Mouse (Mus musculus): ENCODE measurements around the gene Mettl22.

Mettl22 gene

DNA sequence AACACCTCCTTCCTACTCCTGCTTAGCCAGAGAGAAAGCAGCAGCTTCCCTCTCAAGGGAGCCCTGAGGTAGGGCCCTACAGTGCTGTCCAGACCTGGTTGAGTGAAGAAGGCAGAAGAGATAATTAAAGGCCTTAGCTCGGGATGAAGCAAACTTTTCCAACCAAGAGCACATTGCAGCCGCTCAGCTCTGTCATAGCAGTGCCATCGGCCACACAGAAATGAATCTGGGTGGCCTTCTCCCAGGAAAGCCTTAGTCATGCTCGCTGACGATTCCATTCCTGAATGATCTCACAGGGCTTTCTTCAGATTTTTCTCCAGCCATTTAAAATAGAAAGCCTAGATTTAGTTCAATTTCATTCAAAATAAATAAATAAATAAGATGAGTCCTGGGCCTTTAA is 39.3 kb downstream of the Mettl22 start:
- in situ Hi-C loops (cut with MboI), result no loop called here

GRCm38 (mm10) chr16:8512830-8513229 is 42.2 kb downstream of the Mettl22 start:
- in situ Hi-C loops (cut with MboI), result no loop called here

DNA sequence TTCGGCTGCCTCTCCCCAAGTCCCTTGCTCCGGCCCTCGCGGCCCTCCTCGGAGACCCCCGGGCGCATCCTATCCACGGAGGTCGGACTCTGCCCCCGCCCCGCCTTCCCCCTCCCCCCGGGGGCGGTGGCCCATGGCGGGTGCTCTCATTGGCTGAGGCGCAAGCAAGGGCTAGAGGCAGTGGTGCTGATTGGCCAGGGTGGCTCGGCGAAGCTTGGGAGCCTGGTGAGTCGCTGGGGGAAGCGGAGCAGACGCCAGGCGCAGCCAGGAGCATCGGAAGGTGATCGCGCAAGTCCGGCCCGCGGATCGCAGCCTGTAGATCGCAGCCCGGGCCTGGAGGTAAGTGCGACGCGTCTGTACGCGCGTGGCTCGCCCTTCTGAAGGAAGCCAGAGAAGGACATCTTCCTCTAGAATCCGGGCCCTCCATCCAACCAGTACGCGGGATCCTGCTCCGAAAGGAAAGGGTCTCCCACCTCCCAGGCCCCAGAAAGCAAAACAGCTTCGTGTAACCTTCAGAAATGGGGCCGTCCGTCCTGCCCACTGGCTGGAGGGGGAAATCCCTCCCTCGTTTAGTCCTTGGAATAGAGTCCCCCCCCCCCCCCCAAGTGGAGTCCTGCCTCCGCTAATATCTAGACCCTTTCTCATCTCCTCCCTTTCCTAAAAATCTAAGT is 42.8 kb downstream of the Mettl22 start, which contains the start of gene Abat:
TSS of gene Abat (plus strand) at position 194 of the 671 bp plus-strand sequence.
- in situ Hi-C loops (cut with MboI), result no loop called here

- in situ Hi-C loops (cut with MboI), result no loop called here
Measured at GRCm38 (mm10) chr16:8514180-8514579, 43.6 kb downstream of the Mettl22 start.

DNA sequence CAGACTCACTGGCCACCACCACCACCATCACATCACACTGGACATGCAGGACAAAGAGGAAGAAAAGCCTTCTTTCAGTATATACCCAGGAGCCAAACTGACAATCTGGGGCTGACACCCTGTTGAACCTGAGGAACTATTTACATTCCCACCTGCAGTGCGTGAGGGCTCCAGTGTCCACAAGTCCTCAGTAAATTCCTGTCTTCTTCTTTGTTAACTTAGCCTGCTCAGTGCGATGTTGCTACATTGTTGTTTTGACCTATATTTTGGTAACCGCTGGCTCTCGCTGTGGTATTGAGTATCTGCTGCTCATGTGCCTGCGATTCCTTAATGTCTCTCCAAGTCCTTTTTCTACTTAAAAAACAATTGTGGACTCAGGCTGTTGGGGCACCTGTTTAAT is 49.9 kb downstream of the Mettl22 start:
- in situ Hi-C loops (cut with MboI), result no loop called here

- in situ Hi-C loops (cut with MboI), result no loop called here
Measured at GRCm38 (mm10) chr16:8521322-8521721, 50.7 kb downstream of the Mettl22 start.

GRCm38 (mm10) chr16:8523480-8524144 is 53.0 kb downstream of the Mettl22 start:
- in situ Hi-C loops (cut with MboI), result no loop called here

GRCm38 (mm10) chr16:8524163-8524847 is 53.7 kb downstream of the Mettl22 start:
- in situ Hi-C loops (cut with MboI), result no loop called here

DNA sequence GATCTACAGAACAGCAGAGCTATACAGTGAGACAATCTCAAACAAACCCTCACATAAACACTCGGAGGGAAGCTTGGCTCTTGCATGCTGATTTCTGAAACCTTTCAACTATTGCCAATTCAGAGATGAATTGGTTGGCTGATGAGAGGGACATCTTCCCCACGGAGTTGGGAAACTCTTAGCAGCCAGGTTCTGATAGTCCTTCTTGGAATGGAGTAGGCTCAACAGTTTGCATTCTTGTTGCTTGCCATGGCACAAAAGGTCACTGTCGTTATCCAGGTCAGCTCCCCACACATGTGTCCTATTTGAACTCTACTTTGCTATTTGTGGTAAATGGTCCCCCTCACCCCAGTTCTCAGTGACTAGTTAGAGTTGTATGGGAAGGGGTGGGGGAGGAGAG is 54.7 kb downstream of the Mettl22 start:
- in situ Hi-C loops (cut with MboI), result no loop called here

GRCm38 (mm10) chr16:8525877-8526276 is 55.3 kb downstream of the Mettl22 start:
- in situ Hi-C loops (cut with MboI), result no loop called here

DNA sequence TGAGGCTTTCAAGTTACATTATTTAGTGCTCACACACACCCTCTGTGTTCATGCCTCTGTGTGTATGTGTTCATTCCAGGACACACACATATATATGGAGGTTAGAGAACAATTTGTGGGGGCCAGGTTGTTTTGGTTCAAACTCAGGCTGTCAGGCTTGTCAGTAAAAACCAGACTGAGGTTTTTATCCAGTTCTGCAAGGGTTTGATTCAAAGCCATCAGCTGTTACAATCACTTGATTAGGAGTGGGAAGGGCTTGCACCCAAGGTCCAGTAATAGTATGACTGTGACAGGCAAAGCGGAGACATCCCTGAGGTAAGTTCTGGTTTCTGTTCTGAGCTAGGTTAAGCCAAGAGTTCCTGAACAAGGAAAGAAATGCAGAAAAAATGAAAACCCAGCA is 58.8 kb downstream of the Mettl22 start:
- in situ Hi-C loops (cut with MboI), result no loop called here

- in situ Hi-C loops (cut with MboI), result no loop called here
Measured at GRCm38 (mm10) chr16:8530018-8530417, 59.4 kb downstream of the Mettl22 start.

GRCm38 (mm10) chr16:8532461-8532860 is 61.9 kb downstream of the Mettl22 start:
- in situ Hi-C loops (cut with MboI), result no loop called here

DNA sequence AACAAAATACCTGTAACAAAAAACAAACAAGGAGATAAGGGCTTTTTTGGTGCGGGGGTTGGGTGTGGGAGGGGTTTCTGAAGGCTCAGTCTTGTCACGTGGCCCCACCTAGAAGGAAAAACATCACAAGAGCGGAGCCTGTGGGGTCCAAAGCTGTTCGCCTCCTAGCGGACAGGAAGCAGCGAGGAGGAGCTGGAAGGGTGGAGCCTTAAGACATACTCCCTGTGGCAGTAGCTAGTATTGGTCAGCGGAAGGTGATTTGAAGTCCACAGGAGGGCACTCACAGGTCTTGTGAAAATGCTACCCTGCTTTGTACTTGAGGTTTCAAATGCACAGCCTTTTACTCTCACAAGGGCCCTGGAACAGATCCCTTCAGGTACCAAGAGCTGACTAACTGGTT is 62.3 kb downstream of the Mettl22 start:
- in situ Hi-C loops (cut with MboI), result no loop called here

DNA sequence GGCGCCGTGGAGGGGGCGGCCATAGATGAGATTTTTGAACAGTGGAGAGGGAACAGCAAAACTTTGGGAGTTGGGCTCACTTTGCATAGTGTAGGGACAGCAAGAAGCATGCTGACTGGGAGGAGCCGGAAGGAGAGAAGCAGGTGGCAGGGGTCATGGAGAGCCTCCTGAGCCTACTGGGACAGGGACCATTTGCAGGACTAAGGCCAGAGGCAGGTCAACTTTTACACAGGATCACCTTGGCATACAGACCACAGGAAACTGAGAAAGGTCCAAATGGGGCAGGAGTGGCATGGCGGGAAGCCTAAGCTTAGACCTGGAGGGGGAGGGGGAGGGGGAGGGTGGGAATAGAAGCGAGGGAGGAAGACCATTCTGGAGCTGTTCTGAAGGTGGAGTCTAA is 62.9 kb downstream of the Mettl22 start:
- in situ Hi-C loops (cut with MboI), result no loop called here

- in situ Hi-C loops (cut with MboI), result no loop called here
Measured at GRCm38 (mm10) chr16:8534466-8535200, 64.0 kb downstream of the Mettl22 start.

- in situ Hi-C loops (cut with MboI), result no loop called here
Measured at GRCm38 (mm10) chr16:8535411-8535810, 64.8 kb downstream of the Mettl22 start.

GRCm38 (mm10) chr16:8539150-8539865 is 68.7 kb downstream of the Mettl22 start:
- in situ Hi-C loops (cut with MboI), result no loop called here
